Mouse (Mus musculus): ENCODE data around the gene Ccm2.
"Not testable (repeated sequence)": the region's sequence is repeated elsewhere in the genome, so short reads cannot be mapped to it uniquely, and the experiment has no call there.

Gene Ccm2

DNA sequence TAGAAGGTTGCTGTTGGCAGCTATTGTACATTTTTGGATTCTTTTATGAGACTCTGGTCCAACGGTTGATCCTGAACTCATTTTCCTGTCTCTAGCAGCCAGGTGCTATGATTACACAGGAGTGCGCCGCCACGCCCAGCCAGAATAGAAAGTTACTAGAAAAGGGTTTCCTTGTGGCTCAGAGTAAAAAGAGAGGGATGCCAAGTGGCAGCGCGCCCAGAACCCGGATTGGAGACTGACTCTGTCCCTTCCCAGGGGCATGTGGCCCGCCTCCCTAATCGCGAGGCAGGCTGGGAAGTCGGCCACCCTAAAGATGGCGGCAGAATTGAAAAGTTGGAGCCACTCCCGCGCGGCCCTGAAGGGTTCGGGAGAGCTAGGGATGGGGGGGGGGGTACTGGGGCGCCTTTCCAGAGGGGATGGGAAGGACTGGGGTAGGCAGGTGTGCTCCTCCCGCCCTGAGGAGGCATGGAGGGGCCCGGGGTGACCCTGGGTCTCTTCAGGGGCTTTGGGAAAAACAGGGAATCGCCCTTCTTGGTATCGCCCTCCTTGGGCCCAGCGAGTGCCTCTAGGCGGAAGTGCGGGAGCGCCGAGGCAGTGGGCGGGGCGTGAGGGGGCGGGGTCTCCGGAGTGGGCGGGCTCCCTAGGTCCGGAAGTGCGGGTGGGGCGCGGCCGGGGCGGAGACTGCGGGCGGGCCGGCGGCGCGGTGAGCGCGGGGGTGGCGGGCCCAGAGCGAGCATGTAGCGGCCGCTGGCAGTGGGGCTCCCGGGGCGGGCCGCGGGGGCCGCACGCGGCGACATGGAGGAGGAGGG lies at the start of gene Ccm2:
Gene Ccm2 (plus strand): TSS at position 683 of the 809 bp plus-strand sequence.
- DNase-seq (ENCODE audit: low read depth in 1 of 2, low spot score in 2 of 2) = peak; percentile 74 to 82

DNA sequence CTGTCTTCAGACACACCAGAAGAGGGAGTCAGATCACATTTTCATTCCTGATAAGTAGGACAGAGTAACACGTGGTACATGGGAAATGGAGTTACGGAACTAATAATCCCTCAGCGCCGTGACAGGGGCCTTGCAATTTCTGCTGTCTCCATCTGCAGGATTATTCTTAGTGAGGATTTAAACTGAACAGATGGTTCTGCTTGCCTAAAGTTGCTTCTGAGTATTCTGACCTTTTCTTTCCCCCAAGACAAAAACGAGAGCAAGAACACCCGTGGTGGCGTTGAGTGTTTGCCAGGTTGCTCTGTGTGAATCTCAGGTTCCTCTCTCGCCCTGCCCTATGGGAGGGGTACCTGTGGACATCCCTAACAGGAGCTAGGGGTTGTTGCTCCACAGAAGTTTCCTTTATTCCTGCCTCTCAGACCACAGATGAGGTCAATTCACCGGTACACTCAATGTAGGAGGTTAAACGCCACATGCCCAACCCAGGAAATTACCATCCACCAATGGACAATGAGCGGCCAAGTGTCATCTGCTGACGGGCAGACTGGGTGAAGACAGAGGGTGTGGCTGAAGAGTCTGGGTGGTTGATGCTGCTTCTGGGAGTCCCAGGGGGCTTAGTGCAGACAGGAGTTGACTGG lies 49.3 kb upstream of the Ccm2 start:
- no peak for DNase-seq (ENCODE audit: low read depth in 1 of 2, low spot score in 2 of 2)

- no peak for DNase-seq (ENCODE audit: low read depth in 1 of 2, low spot score in 2 of 2)
These were observed 44.2 kb upstream of the Ccm2 start for GRCm38 (mm10) chr11:6502506-6502905.

GRCm38 (mm10) chr11:6504226-6504625 lies 42.5 kb upstream of the Ccm2 start:
- DNase-seq (ENCODE audit: low read depth in 1 of 2, low spot score in 2 of 2) = no peak

GRCm38 (mm10) chr11:6504689-6505088 lies 42.0 kb upstream of the Ccm2 start:
- DNase-seq (ENCODE audit: low read depth in 1 of 2, low spot score in 2 of 2) = no peak

- DNase-seq (ENCODE audit: low read depth in 1 of 2, low spot score in 2 of 2) = no peak
These were observed 40.2 kb upstream of the Ccm2 start for GRCm38 (mm10) chr11:6506516-6506915.

DNA sequence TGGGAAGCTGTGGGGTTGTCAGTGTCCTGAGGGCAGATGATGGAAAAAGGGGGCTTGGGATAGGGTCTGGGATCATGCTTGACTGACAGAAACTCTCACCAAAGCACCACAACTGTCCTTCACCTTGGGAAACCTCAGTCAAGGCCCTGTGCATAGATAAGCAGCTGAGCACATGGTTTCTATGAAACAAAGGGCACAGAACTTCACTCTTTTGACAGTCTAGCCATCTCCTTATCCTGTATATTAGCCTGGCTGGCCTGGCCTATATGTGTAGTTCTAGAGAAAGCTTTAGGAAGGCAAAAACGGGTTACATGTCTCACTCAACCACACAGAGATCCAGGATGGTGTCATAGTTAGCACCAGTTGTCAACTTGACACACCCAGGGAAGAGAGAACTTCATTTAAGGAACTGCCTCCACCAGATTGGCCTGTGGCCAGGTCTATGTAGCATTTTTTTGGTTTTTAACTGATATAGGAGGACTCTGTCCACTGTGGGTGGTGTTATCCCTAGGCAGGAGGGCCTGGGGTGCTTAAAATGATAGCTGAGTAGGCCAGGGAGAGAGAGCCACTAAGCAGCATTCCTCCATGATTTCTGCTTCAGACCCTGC lies 38.3 kb upstream of the Ccm2 start:
- no peak for DNase-seq (ENCODE audit: low read depth in 1 of 2, low spot score in 2 of 2)

DNA sequence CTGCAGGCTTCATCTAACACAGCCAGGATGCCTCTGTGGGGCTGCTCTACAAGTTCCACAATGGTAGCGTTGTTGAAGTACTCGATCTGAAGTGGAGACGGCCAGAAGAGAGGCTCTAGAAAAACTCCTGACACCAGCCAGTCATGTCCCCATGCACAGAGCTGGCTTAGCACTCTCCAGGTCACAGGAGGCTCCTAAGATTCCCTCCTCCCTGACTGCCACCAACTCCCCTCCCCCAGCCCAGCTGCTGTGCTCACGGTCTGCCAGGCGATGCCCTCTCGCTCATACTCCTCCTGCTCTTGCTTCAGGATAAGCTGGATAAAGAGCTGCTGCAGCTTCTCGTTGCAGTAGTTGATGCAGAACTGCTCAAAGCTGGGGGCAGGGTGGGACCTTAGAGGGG lies 31.9 kb upstream of the Ccm2 start:
- no peak for DNase-seq (ENCODE audit: low read depth in 1 of 2, low spot score in 2 of 2)

DNA sequence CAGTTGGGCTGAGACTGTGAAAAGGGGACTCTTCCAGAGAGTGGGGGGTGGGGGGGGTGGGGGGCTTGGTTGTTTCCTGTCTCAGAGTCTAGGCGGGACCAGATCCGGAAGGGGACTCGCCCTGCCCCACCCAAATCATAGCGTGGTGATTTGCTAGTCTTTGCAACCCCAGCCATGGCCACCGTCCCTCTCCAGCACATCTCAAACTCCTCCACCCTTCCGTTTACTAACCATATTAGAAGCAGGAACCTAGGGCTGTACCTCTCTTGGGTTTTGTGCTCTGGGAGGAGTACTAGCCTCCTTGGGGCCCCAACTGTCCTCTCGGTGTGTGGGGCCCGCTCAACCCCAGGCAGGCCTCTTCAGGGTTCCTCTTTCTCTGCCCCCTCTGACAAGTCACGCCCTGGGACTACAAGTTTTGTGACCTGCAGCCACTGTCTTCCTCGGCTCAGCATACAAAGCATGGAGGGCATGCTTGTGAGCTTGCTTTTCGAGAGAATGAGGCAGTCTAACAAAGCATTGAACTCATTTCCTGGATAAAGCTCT lies 27.1 kb upstream of the Ccm2 start:
- DNase-seq (ENCODE audit: low read depth in 1 of 2, low spot score in 2 of 2) = peak; percentile 49 to 73

GRCm38 (mm10) chr11:6520507-6521173 lies 26.0 kb upstream of the Ccm2 start, which contains the start of gene Myo1g:
TSS of gene Myo1g (minus strand) at chr11:6520965.
- peak; percentile 36 to 75 for DNase-seq (ENCODE audit: low read depth in 1 of 2, low spot score in 2 of 2)

GRCm38 (mm10) chr11:6522782-6523525 lies 23.7 kb upstream of the Ccm2 start:
- DNase-seq (ENCODE audit: low read depth in 1 of 2, low spot score in 2 of 2) = peak; percentile 52 to 79

DNA sequence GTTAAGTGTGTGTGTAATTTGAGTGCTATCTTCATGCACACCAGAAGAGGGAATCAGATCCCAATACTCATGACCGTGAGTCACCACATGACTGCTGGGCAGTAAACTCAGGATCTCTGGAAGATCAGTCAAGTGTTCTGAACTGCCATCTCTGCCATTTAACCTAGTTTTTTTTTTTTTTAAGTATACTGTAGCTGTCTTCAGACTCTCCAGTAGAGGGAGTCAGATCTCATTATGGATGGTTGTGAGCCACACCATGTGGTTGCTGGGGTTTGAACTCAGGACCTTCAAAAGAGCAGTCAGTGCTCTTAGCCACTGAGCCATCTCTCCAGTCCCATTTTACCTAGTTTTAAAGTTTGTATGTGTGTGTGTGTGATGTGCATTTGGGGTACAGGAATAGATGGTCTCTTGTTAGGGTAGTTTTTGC lies 23.0 kb upstream of the Ccm2 start:
- DNase-seq (ENCODE audit: low read depth in 1 of 2, low spot score in 2 of 2) = no peak

DNA sequence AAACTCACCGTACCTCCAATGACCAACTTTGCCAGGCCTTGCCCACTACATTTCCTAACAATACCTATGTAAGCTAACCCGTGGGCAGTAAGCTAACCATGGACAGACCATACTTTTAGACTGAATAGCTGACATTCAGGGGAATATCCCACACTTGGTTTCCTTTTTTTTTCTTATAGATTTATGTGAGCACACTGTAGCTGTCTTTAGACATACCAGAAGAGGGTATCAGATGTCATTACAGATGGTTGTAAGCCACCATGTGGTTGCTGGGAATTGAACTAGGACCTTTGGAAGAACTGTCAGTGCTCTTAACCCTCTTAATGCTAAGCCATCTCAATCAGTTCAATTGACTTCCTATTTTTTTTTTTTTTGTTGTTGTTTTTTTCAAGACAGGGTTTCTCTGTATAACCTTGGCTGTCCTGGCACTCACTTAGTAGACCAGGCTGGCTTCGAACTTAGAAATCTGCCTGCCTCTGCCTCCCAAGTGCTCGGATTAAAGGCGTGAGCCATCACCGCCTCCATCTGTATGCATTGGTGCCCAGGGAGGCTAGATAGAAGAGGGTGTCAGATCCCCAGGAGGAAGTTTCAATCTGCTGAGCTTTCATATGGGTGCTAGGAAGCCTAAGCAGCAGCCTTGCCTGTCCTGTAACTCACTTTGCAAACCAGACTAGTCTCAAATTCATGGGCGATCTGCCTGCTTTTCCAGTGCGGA lies 22.4 kb upstream of the Ccm2 start:
- DNase-seq (ENCODE audit: low read depth in 1 of 2, low spot score in 2 of 2) = no peak

DNA sequence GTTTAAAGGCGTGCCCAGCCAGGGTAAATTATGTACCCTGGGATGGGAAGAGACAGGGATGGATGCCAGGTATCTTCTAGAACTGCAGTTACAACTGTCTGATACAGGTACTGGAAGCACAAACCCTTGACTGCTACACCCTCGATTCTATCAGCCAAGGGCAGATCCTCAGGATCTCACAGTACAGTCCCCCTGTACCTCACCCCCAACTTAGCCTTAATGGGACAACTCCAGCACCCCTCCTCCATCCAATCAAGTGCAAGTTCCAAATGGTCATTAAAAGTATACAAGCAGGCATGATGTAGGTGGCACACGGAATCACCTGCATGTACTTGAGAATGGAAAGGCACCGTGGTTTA lies 21.8 kb upstream of the Ccm2 start:
- DNase-seq (ENCODE audit: low read depth in 1 of 2, low spot score in 2 of 2) = no peak

- DNase-seq (ENCODE audit: low read depth in 1 of 2, low spot score in 2 of 2) = no peak
These were observed 21.4 kb upstream of the Ccm2 start for GRCm38 (mm10) chr11:6525241-6525640.

- DNase-seq (ENCODE audit: low read depth in 1 of 2, low spot score in 2 of 2) = not testable (repeated sequence)
These were observed 20.0 kb upstream of the Ccm2 start for GRCm38 (mm10) chr11:6526526-6527255.

DNA sequence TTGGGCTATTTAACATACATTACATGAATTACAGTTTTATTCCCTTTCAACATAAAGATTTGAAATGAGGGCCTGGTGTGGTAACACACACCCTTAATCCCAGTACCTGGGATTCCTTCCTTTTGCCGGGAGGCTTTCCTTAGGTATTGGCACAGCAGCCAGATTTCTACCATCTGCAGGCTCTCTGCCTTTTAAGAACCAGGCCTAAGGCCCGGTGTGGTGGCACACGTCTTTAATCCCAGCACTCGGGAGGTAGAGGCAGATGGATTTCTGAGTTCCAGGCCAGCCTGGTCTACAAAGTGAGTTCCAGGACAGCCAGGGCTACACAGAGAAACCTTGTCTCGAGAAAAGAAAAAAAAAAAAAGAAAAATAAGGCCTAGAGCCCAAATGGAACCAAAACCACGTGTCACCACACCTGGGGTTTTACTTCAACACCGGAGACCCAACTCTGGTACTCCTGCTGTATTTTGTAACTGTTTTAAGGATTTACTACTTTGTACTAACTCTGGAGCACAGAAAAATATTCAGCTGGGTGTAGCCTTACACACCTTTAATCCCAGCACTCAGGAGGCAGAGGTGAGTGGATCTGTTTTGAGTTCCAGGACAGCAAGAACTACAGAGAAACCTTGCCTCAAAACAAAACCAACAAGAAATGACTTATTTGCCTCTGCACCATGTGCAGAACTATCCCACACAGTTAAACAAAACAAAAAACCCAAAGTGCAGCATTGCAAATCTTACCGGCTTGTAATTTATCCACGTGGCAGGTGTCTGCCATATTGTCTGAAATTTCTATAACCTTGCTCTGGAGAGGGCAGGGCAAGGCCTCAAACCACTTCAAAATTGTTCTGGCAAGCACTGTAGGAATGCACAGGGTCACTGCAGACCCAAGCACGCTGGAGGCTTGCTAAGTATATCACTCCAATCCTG lies 19.2 kb upstream of the Ccm2 start:
- DNase-seq (ENCODE audit: low read depth in 1 of 2, low spot score in 2 of 2) = no peak

Measured in monocyte, adult 2 months (primary cell).